Mouse (Mus musculus): Measurements from ENCODE around the gene Birc3. TPM values are rescaled to one million over a fixed set of nuclear protein-coding genes. Genes with fewer than 3 reads are reported as not detected.
A peak's percentile ranks its signal among the peaks of the same experiment; 100 is the strongest.
"Not testable (repeated sequence)": the region's sequence is repeated elsewhere in the genome, so short reads cannot be mapped to it uniquely, and the experiment has no call there.

Gene Birc3
- polyA plus RNA-seq, 1 experiment from 2014 or later = 3.8 TPM

- ATAC-seq (ENCODE audit: low FRiP score, low read depth) = peak; percentile 48; the same call in 1 of the 2 replicates
- Histone ChIP-seq H3K27me3 (replicated peaks) (no peaks in the 10 kb centered on the region), H3K4me1 (no peaks in the 10 kb centered on the region), H3K4me3 (no peak overlapping the region), H3K9me3 (no peaks in the 10 kb centered on the region), H3K27ac (no peak overlapping the region), H3K4me2 (replicated peaks) (no peak overlapping the region), H3K36me3 (no peaks in the 10 kb centered on the region), H3K9ac (no peak overlapping the region)
- 48% methylated on average over 1 of the region's 1 CpGs for WGBS
These were observed 17.6 kb downstream of the Birc3 start for GRCm38 (mm10) chr9:7855374-7855773.

- not testable (repeated sequence) for H3K4me1 ChIP-seq; ATAC-seq (ENCODE audit: low FRiP score, low read depth); H3K36me3 ChIP-seq; H3K9me3 ChIP-seq; H3K4me2 ChIP-seq (replicated peaks); H3K4me3 ChIP-seq; H3K9ac ChIP-seq; H3K27me3 ChIP-seq (replicated peaks); H3K27ac ChIP-seq
- 79% methylated on average over 14 of the region's 14 CpGs for WGBS
These were observed 18.8 kb downstream of the Birc3 start for GRCm38 (mm10) chr9:7854196-7854595.

DNA sequence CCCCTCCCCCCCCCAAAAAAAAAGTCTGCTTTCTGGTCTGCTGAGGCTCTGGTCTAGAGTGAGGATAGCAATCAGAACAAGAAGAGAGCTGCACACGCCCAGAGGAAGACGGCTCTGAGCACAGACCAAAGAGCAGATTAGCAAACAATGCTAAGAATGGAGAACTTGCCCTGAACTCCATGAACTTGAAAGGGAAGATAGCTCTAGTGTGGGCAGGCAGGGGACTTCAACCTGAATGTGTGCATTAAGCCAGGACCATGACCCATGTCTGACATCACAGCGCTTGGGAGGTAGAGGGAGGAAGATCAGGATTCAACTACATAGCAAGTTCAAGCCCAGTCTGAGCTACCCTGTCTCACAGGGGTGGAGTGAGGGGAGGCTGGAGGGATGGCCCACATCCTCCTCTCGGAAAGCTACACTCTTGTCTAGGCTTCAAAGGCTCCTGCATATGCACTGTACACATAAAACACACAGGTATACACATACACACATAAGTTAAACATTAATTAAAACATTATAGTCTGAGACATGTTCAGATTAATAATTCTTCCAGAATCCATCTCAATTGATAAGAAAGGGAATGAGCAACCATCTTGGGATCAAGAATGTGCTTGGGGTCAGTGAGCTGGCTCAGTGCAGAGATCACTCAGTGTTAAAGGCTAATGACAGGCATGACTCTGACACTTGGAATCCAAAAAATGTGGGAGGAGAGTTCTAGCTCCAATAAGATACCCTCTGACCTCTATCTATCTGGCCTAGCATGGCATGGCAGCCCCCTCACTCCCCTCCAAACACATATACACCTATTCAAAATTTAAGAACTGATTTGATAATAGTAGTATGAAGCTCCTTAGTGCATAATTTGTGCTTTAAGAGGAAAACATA lies 20.4 kb downstream of the Birc3 start:
- Histone ChIP-seq H3K27me3 (replicated peaks) (no peaks in the 10 kb centered on the region), H3K4me3 (no peak overlapping the region), H3K36me3 (no peaks in the 10 kb centered on the region), H3K9me3 (no peaks in the 10 kb centered on the region), H3K9ac (no peak overlapping the region), H3K27ac (no peak overlapping the region), H3K4me2 (replicated peaks) (no peak overlapping the region), H3K4me1 (no peaks in the 10 kb centered on the region)
- 88% methylated on average over 4 of the region's 4 CpGs for WGBS
- no peak for ATAC-seq (ENCODE audit: low FRiP score, low read depth)

DNA sequence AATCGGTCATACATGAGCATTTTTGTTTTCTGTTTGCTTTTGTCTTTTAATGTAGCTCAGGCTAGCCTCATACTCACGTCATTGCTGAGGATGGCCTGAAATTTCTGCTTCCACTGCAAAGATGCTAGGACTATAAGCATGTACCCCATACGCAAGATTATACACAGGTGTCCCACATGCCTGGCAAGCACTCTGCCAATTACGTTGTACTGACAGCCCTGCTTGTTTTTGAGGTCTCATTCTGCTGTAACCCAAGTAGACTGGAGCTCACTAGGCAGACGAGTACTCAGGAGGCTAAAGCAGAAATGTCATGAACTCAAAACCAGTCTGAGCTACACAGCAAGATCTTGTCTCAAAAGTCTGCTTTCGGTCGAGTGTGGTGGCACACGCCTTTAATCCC lies 21.1 kb downstream of the Birc3 start:
- no peaks in the 10 kb centered on the region for H3K4me1 ChIP-seq
- H3K27me3 ChIP-seq (replicated peaks) = no peaks in the 10 kb centered on the region
- no peak for ATAC-seq (ENCODE audit: low FRiP score, low read depth)
- H3K36me3 ChIP-seq = no peaks in the 10 kb centered on the region
- H3K27ac ChIP-seq = no peak overlapping the region
- no peak overlapping the region for H3K9ac ChIP-seq
- no peak overlapping the region for H3K4me3 ChIP-seq
- H3K9me3 ChIP-seq = no peaks in the 10 kb centered on the region
- WGBS = 88% methylated on average over 8 of the region's 8 CpGs
- H3K4me2 ChIP-seq (replicated peaks) = no peak overlapping the region

- ATAC-seq (ENCODE audit: low FRiP score, low read depth) = no peak
- Histone ChIP-seq H3K27me3 (replicated peaks) (no peaks in the 10 kb centered on the region), H3K4me2 (replicated peaks) (no peak overlapping the region), H3K36me3 (no peaks in the 10 kb centered on the region), H3K27ac (no peak overlapping the region), H3K9ac (no peak overlapping the region), H3K9me3 (no peaks in the 10 kb centered on the region), H3K4me1 (no peaks in the 10 kb centered on the region), H3K4me3 (no peak overlapping the region)
- WGBS = 94% methylated on average over 18 of the region's 18 CpGs
These were observed 24.8 kb downstream of the Birc3 start for GRCm38 (mm10) chr9:7848191-7848590.

DNA sequence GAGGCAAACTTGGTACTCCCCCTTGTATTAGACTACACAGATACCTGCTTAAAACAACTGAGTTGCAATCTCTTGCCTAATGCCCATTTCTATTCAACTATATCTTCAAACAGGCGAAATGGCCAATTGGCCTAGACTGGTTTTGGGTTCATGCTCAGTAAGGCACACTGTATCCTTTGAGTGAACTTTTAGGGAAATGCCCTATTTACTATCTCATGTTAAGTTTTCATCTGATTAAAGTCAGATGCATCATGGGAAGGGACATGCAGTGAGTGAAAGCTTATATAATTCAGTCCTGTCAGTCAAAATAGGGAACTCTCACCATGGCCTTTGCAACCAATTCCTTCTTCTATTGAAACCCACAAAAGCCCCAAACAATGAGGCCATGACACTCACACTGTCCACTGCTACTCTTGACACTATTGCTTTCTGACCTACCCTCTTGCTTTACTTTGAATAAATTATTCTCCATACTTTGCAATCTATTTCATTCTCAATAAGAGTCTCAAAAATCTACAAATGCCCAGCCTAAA lies 26.3 kb downstream of the Birc3 start:
- Histone ChIP-seq H3K36me3 (no peaks in the 10 kb centered on the region), H3K27ac (no peak overlapping the region), H3K4me1 (no peaks in the 10 kb centered on the region), H3K27me3 (replicated peaks) (no peaks in the 10 kb centered on the region), H3K9ac (no peak overlapping the region), H3K4me3 (no peak overlapping the region), H3K9me3 (no peaks in the 10 kb centered on the region), H3K4me2 (replicated peaks) (no peak overlapping the region)
- no peak for ATAC-seq (ENCODE audit: low FRiP score, low read depth)
- WGBS = 90% methylated on average over 1 of the region's 1 CpGs

- no peak overlapping the region for H3K4me3 ChIP-seq
- no peak overlapping the region for H3K9ac ChIP-seq
- H3K27ac ChIP-seq = no peak overlapping the region
- no peak overlapping the region for H3K4me2 ChIP-seq (replicated peaks)
- no peaks in the 10 kb centered on the region for H3K4me1 ChIP-seq
- H3K9me3 ChIP-seq = no peaks in the 10 kb centered on the region
- no peak; the same call in 1 of the 2 replicates for ATAC-seq (ENCODE audit: low FRiP score, low read depth)
- 64% methylated on average over 4 of the region's 4 CpGs for WGBS
- no peaks in the 10 kb centered on the region for H3K36me3 ChIP-seq
- no peaks in the 10 kb centered on the region for H3K27me3 ChIP-seq (replicated peaks)
These were observed 27.6 kb downstream of the Birc3 start for GRCm38 (mm10) chr9:7845216-7845895.

GRCm38 (mm10) chr9:7841221-7841620 lies 31.8 kb downstream of the Birc3 start:
- 60% methylated on average over 6 of the region's 6 CpGs for WGBS
- H3K27ac ChIP-seq = no peak overlapping the region
- no peaks in the 10 kb centered on the region for H3K9me3 ChIP-seq
- H3K4me2 ChIP-seq (replicated peaks) = no peak overlapping the region
- no peaks in the 10 kb centered on the region for H3K27me3 ChIP-seq (replicated peaks)
- H3K4me1 ChIP-seq = no peaks in the 10 kb centered on the region
- H3K4me3 ChIP-seq = no peak overlapping the region
- no peaks in the 10 kb centered on the region for H3K36me3 ChIP-seq
- no peak overlapping the region for H3K9ac ChIP-seq
- ATAC-seq (ENCODE audit: low FRiP score, low read depth) = no peak

- Histone ChIP-seq H3K4me1 (peaks cover 10% of the 10 kb centered on the region; the same call in 1 of the 2 replicates), H3K9ac (peak overlapping the region; percentile 76), H3K36me3 (peaks cover 12% of the 10 kb centered on the region), H3K4me2 (replicated peaks) (peak overlapping the region; percentile 69), H3K27me3 (replicated peaks) (no peaks in the 10 kb centered on the region), H3K27ac (peak overlapping the region; percentile 96), H3K4me3 (peak overlapping the region; percentile 62), H3K9me3 (no peaks in the 10 kb centered on the region)
- ATAC-seq (ENCODE audit: low FRiP score, low read depth) = peak; percentile 30
- WGBS = 20% methylated on average over 14 of the region's 14 CpGs
These were observed 35.1 kb downstream of the Birc3 start for GRCm38 (mm10) chr9:7837806-7838440.

- H3K4me3 ChIP-seq = peak within 1 kb of the TSS; percentile 62
- peak within 1 kb of the TSS; percentile 69 for H3K4me2 ChIP-seq (replicated peaks)
- peak; percentile 97 for ATAC-seq (ENCODE audit: low FRiP score, low read depth)
- H3K36me3 ChIP-seq = peaks cover 12% of the 10 kb centered on the region
- under 1% methylated on average over 68 of the region's 68 CpGs for WGBS
- no peaks in the 10 kb centered on the region for H3K9me3 ChIP-seq
- no peaks in the 10 kb centered on the region for H3K27me3 ChIP-seq (replicated peaks)
- peaks cover 10% of the 10 kb centered on the region; the same call in 1 of the 2 replicates for H3K4me1 ChIP-seq
- H3K9ac ChIP-seq = peak within 1 kb of the TSS; percentile 76
- H3K27ac ChIP-seq = peak within 1 kb of the TSS; percentile 96
These were observed 35.8 kb downstream of the Birc3 start, which contains the start of gene Birc2 for GRCm38 (mm10) chr9:7836905-7837805. Gene Birc2 (minus strand): TSS chr9:7837064.

- Histone ChIP-seq H3K36me3 (peaks cover 12% of the 10 kb centered on the region), H3K4me2 (replicated peaks) (peak overlapping the region; percentile 69), H3K27me3 (replicated peaks) (no peaks in the 10 kb centered on the region), H3K27ac (peak overlapping the region; percentile 96), H3K9ac (peak overlapping the region; percentile 76), H3K4me1 (peaks cover 10% of the 10 kb centered on the region), H3K9me3 (no peaks in the 10 kb centered on the region), H3K4me3 (peak overlapping the region; percentile 62)
- under 1% methylated on average over 16 of the region's 16 CpGs for WGBS
- peak; percentile 64 for ATAC-seq (ENCODE audit: low FRiP score, low read depth)
These were observed 36.7 kb downstream of the Birc3 start for GRCm38 (mm10) chr9:7836331-7836730.

Measured in neural tube, embryonic 12.5 days (tissue).